Mouse (Mus musculus) MEL (cell line): ENCODE data around the gene Tpm1. TPM values are rescaled to one million over a fixed set of nuclear protein-coding genes. Genes with fewer than 3 reads are reported as not detected.

Experiments used
- DNase-seq: peaks from one replicate; pipeline ENCODE4 v3.0.0; 2011; ENCODE audit warnings: low read depth, low spot score
- H3K27ac ChIP-seq: 2 replicates; pipeline ENCODE4 v1.5.1; 2012; ENCODE audit warnings: low read depth, mild to moderate bottlenecking, control low read depth, low read length, moderate library complexity; ENCODE audit not compliant: control insufficient read depth
- H3K27me3 ChIP-seq, 2 experiments: fragments of 150-350 bp in 1 of 2; sonication (generic) in 1 of 2; 2 replicates each; pipeline ENCODE4 v1.6.1; 2012; ENCODE audit warnings: low read length in 2 of 2, mild to moderate bottlenecking in 2 of 2, improper control_type of control experiment in 1 of 2, moderate library complexity in 1 of 2; ENCODE audit not compliant: insufficient read depth in 2 of 2, control insufficient read depth in 1 of 2
- H3K36me3 ChIP-seq, 2 experiments: 2 replicates each; pipeline ENCODE4 v1.6.1; 2012 to 2014; ENCODE audit warnings: low read length in 2 of 2, improper control_type of control experiment in 1 of 2, inconsistent platforms in 1 of 2, mild to moderate bottlenecking in 1 of 2; ENCODE audit not compliant: insufficient read depth in 2 of 2, control insufficient read depth in 1 of 2
- H3K4me1 ChIP-seq, 2 experiments: fragments of 150-350 bp in 1 of 2; sonication (generic) in 1 of 2; 2 replicates each; pipeline ENCODE4 v1.6.1; 2012; ENCODE audit warnings: low read length in 2 of 2, improper control_type of control experiment in 1 of 2, mild to moderate bottlenecking in 1 of 2; ENCODE audit not compliant: insufficient read depth in 2 of 2, control insufficient read depth in 1 of 2
- H3K4me3 ChIP-seq, 2 experiments: fragments of 150-350 bp in 1 of 2; sonication (generic) in 1 of 2; 2 replicates each; pipeline ENCODE4 v1.5.1; 2012; ENCODE audit warnings: low read depth in 2 of 2, low read length in 2 of 2, mild to moderate bottlenecking in 2 of 2, moderate library complexity in 2 of 2, control low read depth in 1 of 2, improper control_type of control experiment in 1 of 2; ENCODE audit not compliant: control insufficient read depth in 1 of 2, insufficient read depth in 1 of 2
- H3K79me2 ChIP-seq: 2 replicates; pipeline ENCODE4 v1.6.1; 2012; ENCODE audit warnings: mild to moderate bottlenecking, low read length, moderate library complexity; ENCODE audit not compliant: control insufficient read depth, poor library complexity, insufficient read depth
- H3K9ac ChIP-seq: 2 replicates; pipeline ENCODE4 v1.6.1; 2012; ENCODE audit warnings: low read depth, mild to moderate bottlenecking, control low read depth, low read length, moderate library complexity; ENCODE audit not compliant: control insufficient read depth, poor library complexity, severe bottlenecking
- H3K9me3 ChIP-seq: fragments of 150-350 bp; sonication (generic); replicated peaks from 2 replicates; pipeline ENCODE4 v1.6.1; 2012; ENCODE audit warnings: mild to moderate bottlenecking, low read length, improper control_type of control experiment, moderate library complexity; ENCODE audit not compliant: insufficient read depth
- BHLHE40 ChIP-seq: IDR thresholded peaks from 2 replicates; pipeline ENCODE4 v1.6.1; 2012; ENCODE audit warnings: low read depth, mild to moderate bottlenecking, inconsistent platforms, low read length, improper control_type of control experiment, borderline replicate concordance
- ELF1 ChIP-seq: IDR thresholded peaks from 2 replicates; pipeline ENCODE4 v1.6.1; 2014; ENCODE audit warnings: low read depth, mild to moderate bottlenecking, inconsistent platforms, low read length, improper control_type of control experiment, moderate library complexity
- GABPA ChIP-seq: IDR thresholded peaks from 2 replicates; pipeline ENCODE4 v1.6.1; 2012; ENCODE audit warnings: low read depth, mild to moderate bottlenecking, inconsistent platforms, low read length, improper control_type of control experiment, moderate library complexity
- GATA1 ChIP-seq: IDR thresholded peaks from 2 replicates; pipeline ENCODE4 v1.6.1; 2011; ENCODE audit warnings: low read depth, low read length, improper control_type of control experiment
- HCFC1 ChIP-seq: IDR thresholded peaks from 2 replicates; pipeline ENCODE4 v1.6.1; 2012; ENCODE audit warnings: low read depth, mild to moderate bottlenecking, inconsistent platforms, low read length, improper control_type of control experiment, moderate library complexity
- JUND ChIP-seq: IDR thresholded peaks from 2 replicates; pipeline ENCODE4 v1.6.1; 2011; ENCODE audit warnings: low read depth, mild to moderate bottlenecking, improper control_type of control experiment, low read length
- KAT2A ChIP-seq: conservative IDR thresholded peaks from 2 replicates; pipeline ENCODE4 v1.6.1; 2012; ENCODE audit warnings: low read depth, low read length, improper control_type of control experiment, inconsistent platforms
- MAX ChIP-seq: IDR thresholded peaks from 2 replicates; pipeline ENCODE4 v1.6.1; 2011; ENCODE audit warnings: low read length, improper control_type of control experiment
- MAZ ChIP-seq: IDR thresholded peaks from 2 replicates; pipeline ENCODE4 v1.6.1; 2012; ENCODE audit warnings: low read depth, mild to moderate bottlenecking, inconsistent platforms, low read length, improper control_type of control experiment
- MEF2A ChIP-seq: IDR thresholded peaks from 2 replicates; pipeline ENCODE4 v1.6.1; 2014; ENCODE audit warnings: low read depth, mild to moderate bottlenecking, inconsistent platforms, low read length, improper control_type of control experiment; ENCODE audit not compliant: poor library complexity, insufficient replicate concordance, severe bottlenecking; ENCODE audit errors: extremely low read depth
- MXI1 ChIP-seq: IDR thresholded peaks from 2 replicates; pipeline ENCODE4 v1.6.1; 2011; ENCODE audit warnings: mild to moderate bottlenecking, low read depth, low read length, improper control_type of control experiment
- MYC ChIP-seq: IDR thresholded peaks from 2 replicates; pipeline ENCODE4 v1.6.1; 2011; ENCODE audit warnings: low read depth, mild to moderate bottlenecking, low read length, improper control_type of control experiment, moderate library complexity
- NRF1 ChIP-seq: IDR thresholded peaks from 2 replicates; pipeline ENCODE4 v1.6.1; 2014; ENCODE audit warnings: low read depth, mild to moderate bottlenecking, inconsistent platforms, low read length, improper control_type of control experiment, moderate library complexity; ENCODE audit not compliant: poor library complexity, insufficient read depth, severe bottlenecking
- POLR2A ChIP-seq, 2 experiments: IDR thresholded peaks; 2 replicates each; pipeline ENCODE4 v1.6.1; 2011 to 2012; ENCODE audit warnings: low read length in 2 of 2, mild to moderate bottlenecking in 2 of 2, control low read depth in 1 of 2, improper control_type of control experiment in 1 of 2, low read depth in 1 of 2, moderate library complexity in 1 of 2; ENCODE audit not compliant: control insufficient read depth in 1 of 2, insufficient read depth in 1 of 2, poor library complexity in 1 of 2
- POLR2AphosphoS2 ChIP-seq: IDR thresholded peaks from 2 replicates; pipeline ENCODE4 v1.6.1; 2011; ENCODE audit warnings: low read length, improper control_type of control experiment
- POLR2AphosphoS5 ChIP-seq: IDR thresholded peaks from 2 replicates; pipeline ENCODE4 v1.6.1; 2012; ENCODE audit warnings: low read depth, borderline replicate concordance, mild to moderate bottlenecking, inconsistent platforms, low read length, moderate library complexity, mixed read lengths
- RCOR1 ChIP-seq: IDR thresholded peaks from 2 replicates; pipeline ENCODE4 v1.6.1; 2012; ENCODE audit warnings: low read depth, mild to moderate bottlenecking, inconsistent platforms, low read length, improper control_type of control experiment
- SIN3A ChIP-seq: IDR thresholded peaks from 2 replicates; pipeline ENCODE4 v1.6.1; 2012; ENCODE audit warnings: low read length, improper control_type of control experiment, inconsistent platforms
- SMC3 ChIP-seq: IDR thresholded peaks from 2 replicates; pipeline ENCODE4 v1.6.1; 2011; ENCODE audit warnings: low read depth, low read length, improper control_type of control experiment
- TAL1 ChIP-seq: IDR thresholded peaks from 2 replicates; pipeline ENCODE4 v1.6.1; 2012; ENCODE audit warnings: mild to moderate bottlenecking, inconsistent platforms, low read length, moderate library complexity, mixed read lengths
- TCF12 ChIP-seq: IDR thresholded peaks from 2 replicates; pipeline ENCODE4 v1.6.1; 2014; ENCODE audit warnings: low read depth, mild to moderate bottlenecking, inconsistent platforms, low read length, improper control_type of control experiment, moderate library complexity
- UBTF ChIP-seq: IDR thresholded peaks from 2 replicates; pipeline ENCODE4 v1.6.1; 2012; ENCODE audit warnings: low read depth, mild to moderate bottlenecking, inconsistent platforms, low read length, improper control_type of control experiment, moderate library complexity, borderline replicate concordance; ENCODE audit not compliant: insufficient read depth
- USF1 ChIP-seq: IDR thresholded peaks from 2 replicates; pipeline ENCODE4 v1.6.1; 2014; ENCODE audit warnings: low read depth, mild to moderate bottlenecking, inconsistent platforms, low read length, improper control_type of control experiment, moderate library complexity
- ZC3H11A ChIP-seq: IDR thresholded peaks from 2 replicates; pipeline ENCODE4 v1.6.1; 2012; ENCODE audit warnings: low read depth, mild to moderate bottlenecking, inconsistent platforms, low read length, improper control_type of control experiment
- ZKSCAN1 ChIP-seq: IDR thresholded peaks from 2 replicates; pipeline ENCODE4 v1.6.1; 2012; ENCODE audit warnings: low read depth, mild to moderate bottlenecking, inconsistent platforms, low read length, improper control_type of control experiment, moderate library complexity
- polyA plus RNA-seq, 2 experiments: library from polyadenylated mRNA; stranded (reverse) in 1 of 2; unstranded in 1 of 2; fragments of >175 nt in 1 of 2; fragments of >200 nt in 1 of 2; gene quantifications; 2 replicates each; pipeline versions ENCODE4 v1.2.1 to v1.2.4; 2012; ENCODE audit warnings: low replicate concordance in 2 of 2, low read depth in 1 of 2; ENCODE audit not compliant: insufficient read length in 2 of 2, insufficient read depth in 1 of 2, missing spikeins in 1 of 2
- total RNA-seq: library from RNA; depleted of rRNA; stranded (reverse); fragments of 300-350 nt; gene quantifications from 2 replicates; pipeline ENCODE4 v1.2.3, GENCODE M21; 2012; rRNA removed

The Tpm1 gene
- total and polyA plus RNA-seq, 3 experiments, result 38.2 to 113 TPM; not detected in 1

GRCm38 (mm10) chr9:66975239-66975645 lies 74.0 kb downstream of the Tpm1 start, which contains the start of gene Lactb (continued):
- TF ChIP-seq MAX, result no peak
- TF ChIP-seq POLR2AphosphoS2, result no peak
- TF ChIP-seq MAZ, result no peak
- TF ChIP-seq NRF1, result no peak
- TF ChIP-seq KAT2A, result no peak
- TF ChIP-seq MXI1, result peak; percentile 80; the same call in 1 of the 2 replicates
- no peak for TF ChIP-seq GABPA
- TF ChIP-seq RCOR1, result no peak
- peak; percentile 95 for TF ChIP-seq SIN3A
- TF ChIP-seq TAL1, result no peak
- no peak for TF ChIP-seq ZC3H11A
- 0 out of 2 replicates have a peak, but pooled peaks have one; percentile 44 for TF ChIP-seq UBTF
- no peak for TF ChIP-seq MEF2A
- TF ChIP-seq ELF1, result no peak
- peak; percentile 66 to 76; a peak in 3 of 4 replicates for TF ChIP-seq POLR2A (IDR thresholded peaks at IDR 0.05; ENCODE audit: control insufficient read depth in 1 of 2, insufficient read depth in 1 of 2, low read depth in 1 of 2, low read length in 2 of 2, poor library complexity in 1 of 2)
- TF ChIP-seq SMC3, result no peak
- TF ChIP-seq MYC, result no peak
- TF ChIP-seq GATA1, result peak; percentile 67
- TF ChIP-seq JUND, result no peak
- no peak for TF ChIP-seq ZKSCAN1
- TF ChIP-seq POLR2AphosphoS5, result no peak
- no peak for TF ChIP-seq BHLHE40

DNA sequence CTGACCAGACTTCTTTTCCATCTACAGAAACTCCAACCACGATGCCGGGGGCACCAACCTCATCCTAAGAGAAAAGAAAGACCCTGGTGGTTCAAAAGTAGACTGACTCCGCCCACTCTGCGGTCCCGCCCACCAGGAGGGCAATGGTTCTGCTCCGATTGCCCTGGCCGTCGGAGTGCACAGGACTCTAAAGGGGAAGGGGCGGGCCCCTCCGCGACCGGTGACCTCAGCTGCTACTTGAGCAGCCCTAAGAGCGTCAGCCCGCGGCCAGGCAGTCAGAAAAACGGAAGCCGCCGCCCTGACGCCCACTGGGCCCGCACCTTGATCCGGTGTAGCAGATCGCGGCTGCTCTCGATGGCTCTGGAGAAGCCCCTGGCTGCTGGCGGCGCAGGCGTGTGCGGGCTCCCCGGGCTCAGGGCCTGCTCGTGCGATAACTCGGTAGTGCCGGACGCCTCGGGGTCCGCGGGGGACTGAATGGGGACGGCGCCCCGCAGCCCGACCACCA lies 74.4 kb downstream of the Tpm1 start:
- peak; percentile 94 for DNase-seq
- Histone ChIP-seq H3K79me2 (peaks cover 3% of the 10 kb centered on the region; the same call in 1 of the 2 replicates), H3K4me3 (peak overlapping the region; percentile 68 to 73), H3K36me3 (peaks cover 0 to 12% of the 10 kb centered on the region in 2 experiments; a peak in 3 of 4 replicates), H3K9ac (peak overlapping the region; percentile 83), H3K27ac (peak overlapping the region; percentile 52), H3K9me3 (no peaks in the 10 kb centered on the region), H3K4me1 (peaks cover 0 to 9% of the 10 kb centered on the region in 2 experiments; a peak in 2 of 4 replicates), H3K27me3 (no peaks in the 10 kb centered on the region)
- TF ChIP-seq UBTF (0 out of 2 replicates have a peak, but pooled peaks have one; percentile 55), TCF12 (peak; percentile 16; the same call in 1 of the 2 replicates), POLR2A (IDR thresholded peaks at IDR 0.05; ENCODE audit: control insufficient read depth in 1 of 2, insufficient read depth in 1 of 2, low read depth in 1 of 2, low read length in 2 of 2, poor library complexity in 1 of 2) (peak in 1 of 2 experiments; percentile 61; a peak in 1 of 4 replicates), MAX (no peak), HCFC1 (peak; percentile 37; the same call in 1 of the 2 replicates), USF1 (no peak)

Other genes with a start within 250 kb of the Tpm1 start
- gene Aph1c, start 214.7 kb downstream of the Tpm1 start, total RNA-seq, result 0.23 and 0.29 TPM in 2 replicates
- under 1 TPM in 1 of 2 experiments, not detected in 1; 0.39 TPM for gene Aph1c, start 214.7 kb downstream of the Tpm1 start, polyA plus RNA-seq
- 15.0 and 16.4 TPM in 2 replicates for gene Rab8b, start 129.7 kb downstream of the Tpm1 start, total RNA-seq
- gene Rab8b, start 129.7 kb downstream of the Tpm1 start, polyA plus RNA-seq, result 10 to 100 TPM in 1 of 2 experiments, not detected in 1; 16.1 TPM
- gene Rps27l, start 103.3 kb downstream of the Tpm1 start, total RNA-seq, result 502 and 524 TPM in 2 replicates
- 100 to 1,000 TPM in 1 of 2 experiments, not detected in 1; 469 TPM for gene Rps27l, start 103.3 kb downstream of the Tpm1 start, polyA plus RNA-seq
- gene Lactb, start 73.9 kb downstream of the Tpm1 start, total RNA-seq, result 27.0 and 28.9 TPM in 2 replicates
- 100 to 1,000 TPM in 1 of 2 experiments, 10 to 100 TPM in 1; 36.9 to 108 TPM for gene Lactb, start 73.9 kb downstream of the Tpm1 start, polyA plus RNA-seq